Mouse (Mus musculus) bone marrow, adult 2 months (tissue): ENCODE data around the gene Cacng7. TPM values are rescaled to one million over a fixed set of nuclear protein-coding genes. Genes with fewer than 3 reads are reported as not detected.

Experiments used
- H3K27ac ChIP-seq: fragments of 200-500 bp; 2 replicates; pipeline ENCODE4 v1.5.1; 2012; ENCODE audit warnings: low read depth, mild to moderate bottlenecking, control low read depth, inconsistent platforms, low read length; ENCODE audit not compliant: control insufficient read depth, poor library complexity, insufficient read depth
- H3K4me1 ChIP-seq: fragments of 200-500 bp; 2 replicates; pipeline ENCODE4 v1.6.1; 2011; ENCODE audit warnings: low read length; ENCODE audit not compliant: control insufficient read depth, insufficient read depth
- H3K4me3 ChIP-seq: fragments of 200-500 bp; replicated peaks from 2 replicates; pipeline ENCODE3; 2011; ENCODE audit warnings: mild to moderate bottlenecking, low read depth, low read length, control low read depth; ENCODE audit not compliant: control insufficient read depth
- CTCF ChIP-seq: fragments of 200-500 bp; IDR thresholded peaks from 2 replicates; pipeline ENCODE4 v1.5.1; 2011; ENCODE audit warnings: low read length, control low read depth; ENCODE audit not compliant: control insufficient read depth, insufficient read depth
- POLR2A ChIP-seq: fragments of 200-500 bp; IDR thresholded peaks from 2 replicates; pipeline ENCODE4 v1.6.1; 2011; ENCODE audit warnings: low read depth, mild to moderate bottlenecking, control low read depth, low read length, borderline replicate concordance; ENCODE audit not compliant: control insufficient read depth
- WGBS: fragments of 180-500 bp; shearing (Covaris S2); methylation state at CpG from one replicate; pipeline ENCODE4 v1.1.7; 2018; 5-methylcytosine and 5-hydroxymethylcytosine counted together
- polyA plus RNA-seq: library from polyadenylated mRNA; stranded (reverse); fragments of >200 nt; gene quantifications from 2 replicates; pipeline ENCODE4 v1.2.4, GENCODE M21; 2011; ENCODE audit warnings: low replicate concordance; ENCODE audit not compliant: missing spikeins, insufficient read depth, insufficient read length

Cacng7 gene
- polyA plus RNA-seq, 1 experiment: 2.0 TPM

- 63% methylated on average over 8 of the region's 8 CpGs for WGBS
- TF ChIP-seq POLR2A (no peak), CTCF (no peak)
- H3K27ac ChIP-seq: no peak overlapping the region
- H3K4me3 ChIP-seq: no peak overlapping the region
- no peaks in the 10 kb centered on the region; the same call in 1 of the 2 replicates for H3K4me1 ChIP-seq
Measured at GRCm38 (mm10) chr7:3300891-3301627, 31.7 kb upstream of the Cacng7 start.

- Histone ChIP-seq H3K4me3 (no peak overlapping the region), H3K27ac (no peak overlapping the region), H3K4me1 (no peaks in the 10 kb centered on the region; the same call in 1 of the 2 replicates)
- TF ChIP-seq CTCF: no peak
- no peak for TF ChIP-seq POLR2A
- 3% methylated on average over 33 of the region's 33 CpGs for WGBS
Measured at GRCm38 (mm10) chr7:3301628-3302555, 30.9 kb upstream of the Cacng7 start.

GRCm38 (mm10) chr7:3302556-3303275 lies 30.0 kb upstream of the Cacng7 start:
- Histone ChIP-seq H3K4me3 (no peak overlapping the region), H3K27ac (no peak overlapping the region), H3K4me1 (no peaks in the 10 kb centered on the region)
- no peak for TF ChIP-seq POLR2A
- no peak for TF ChIP-seq CTCF
- WGBS: 5% methylated on average over 16 of the region's 16 CpGs

- Histone ChIP-seq H3K4me3 (peak overlapping the region; percentile 37), H3K27ac (no peak overlapping the region), H3K4me1 (no peaks in the 10 kb centered on the region)
- WGBS: under 1% methylated on average over 28 of the region's 29 CpGs
- no peak for TF ChIP-seq CTCF
- no peak for TF ChIP-seq POLR2A
Measured at GRCm38 (mm10) chr7:3303276-3303781, 29.4 kb upstream of the Cacng7 start.

- no peak for TF ChIP-seq POLR2A
- no peak for TF ChIP-seq CTCF
- 8% methylated on average over 12 of the region's 12 CpGs for WGBS
Measured at GRCm38 (mm10) chr7:3303789-3304188, 29.0 kb upstream of the Cacng7 start.

GRCm38 (mm10) chr7:3304298-3304697 lies 28.5 kb upstream of the Cacng7 start:
- H3K4me1 ChIP-seq: no peaks in the 10 kb centered on the region
- H3K4me3 ChIP-seq: no peak overlapping the region
- TF ChIP-seq POLR2A: no peak
- no peak for TF ChIP-seq CTCF
- 2% methylated on average over 10 of the region's 10 CpGs for WGBS
- H3K27ac ChIP-seq: 0 out of 2 replicates have a peak overlapping the region, but pooled peaks have one; percentile 0

More at GRCm38 (mm10) chr7:3303789-3304188, 29.0 kb upstream of the Cacng7 start:
- 0 out of 2 replicates have a peak overlapping the region, but pooled peaks have one; percentile 0 for H3K27ac ChIP-seq
- peak overlapping the region; percentile 37 for H3K4me3 ChIP-seq
- no peaks in the 10 kb centered on the region for H3K4me1 ChIP-seq

GRCm38 (mm10) chr7:3306400-3306799 lies 26.4 kb upstream of the Cacng7 start:
- WGBS: 66% methylated on average over 3 of the region's 3 CpGs
- TF ChIP-seq POLR2A (no peak), CTCF (no peak)
- H3K27ac ChIP-seq: no peak overlapping the region
- H3K4me1 ChIP-seq: no peaks in the 10 kb centered on the region
- H3K4me3 ChIP-seq: no peak overlapping the region

GRCm38 (mm10) chr7:3308646-3309045 lies 24.1 kb upstream of the Cacng7 start:
- H3K27ac ChIP-seq: no peak overlapping the region
- 65% methylated on average over 4 of the region's 4 CpGs for WGBS
- no peaks in the 10 kb centered on the region for H3K4me1 ChIP-seq
- TF ChIP-seq POLR2A (no peak), CTCF (no peak)
- H3K4me3 ChIP-seq: no peak overlapping the region
